Mouse (Mus musculus) neural tube, embryonic 15.5 days (tissue): ENCODE measurements at regions not wholly inside any gene's neighbourhood (a gene's known extent, or its start where the extent isn't known, plus 50 kb on each side); places are given as distances from the start of the nearest gene placed in this dataset.

Source experiments
- ATAC-seq: fragments of 200-750 bp; cut with Nextera tagmentation; 2 replicates; pipeline ENCODE4 v1.8.0; 2017; ENCODE audit warnings: mild to moderate bottlenecking, moderate TSS enrichment, moderate library complexity; ENCODE audit not compliant: low FRiP score
- H3K27ac ChIP-seq: fragments of 300-500 bp; sonication (generic); replicated peaks from 2 replicates; pipeline ENCODE4 v1.5.1; 2015; ENCODE audit warnings: mild to moderate bottlenecking, inconsistent platforms
- H3K27me3 ChIP-seq: fragments of 300-500 bp; sonication (generic); replicated peaks from 2 replicates; pipeline ENCODE4 v1.6.1; 2015; ENCODE audit warnings: inconsistent platforms
- H3K36me3 ChIP-seq: fragments of 300-500 bp; sonication (generic); 2 replicates; pipeline ENCODE4 v1.6.1; 2015; ENCODE audit warnings: inconsistent platforms
- H3K4me1 ChIP-seq: fragments of 300-500 bp; sonication (generic); 2 replicates; pipeline ENCODE4 v1.6.1; 2015; ENCODE audit warnings: inconsistent platforms
- H3K4me2 ChIP-seq: fragments of 300-500 bp; sonication (generic); 2 replicates; pipeline ENCODE4 v1.6.1; 2015; ENCODE audit warnings: inconsistent platforms, mild to moderate bottlenecking, moderate library complexity
- H3K4me3 ChIP-seq: fragments of 300-500 bp; sonication (generic); replicated peaks from 2 replicates; pipeline ENCODE4 v1.5.1; 2015; ENCODE audit warnings: mild to moderate bottlenecking, inconsistent platforms
- H3K9ac ChIP-seq: fragments of 300-500 bp; sonication (generic); replicated peaks from 2 replicates; pipeline ENCODE4 v1.6.1; 2015; ENCODE audit warnings: mild to moderate bottlenecking, inconsistent platforms
- H3K9me3 ChIP-seq: fragments of 300-500 bp; sonication (generic); replicated peaks from 2 replicates; pipeline ENCODE4 v1.6.1; 2016; ENCODE audit warnings: inconsistent platforms
- WGBS: fragments of 180-500 bp; shearing (Covaris S2); methylation state at CpG from one replicate; pipeline ENCODE4 v1.1.7; 2015; ENCODE audit warnings: mixed read lengths; 5-methylcytosine and 5-hydroxymethylcytosine counted together

- no peak for ATAC-seq
Measured at GRCm38 (mm10) chr7:71541467-71541866, 190.2 kb upstream of the Gm10295 start.

GRCm38 (mm10) chr7:71533109-71533508 is 181.8 kb upstream of the Gm10295 start:
- no peak overlapping the region for H3K4me2 ChIP-seq
- H3K4me1 ChIP-seq, result no peaks in the 10 kb centered on the region
- H3K27me3 ChIP-seq, result no peaks in the 10 kb centered on the region
- H3K36me3 ChIP-seq, result no peaks in the 10 kb centered on the region
- no peak; the same call in 1 of the 2 replicates for ATAC-seq
- H3K9me3 ChIP-seq, result no peaks in the 10 kb centered on the region
- no peak overlapping the region for H3K4me3 ChIP-seq
- H3K27ac ChIP-seq, result no peak overlapping the region
- H3K9ac ChIP-seq, result no peak overlapping the region
- WGBS, result 25% methylated on average over 5 of the region's 5 CpGs

More at GRCm38 (mm10) chr7:71541467-71541866, 190.2 kb upstream of the Gm10295 start:
- no peak overlapping the region for H3K4me2 ChIP-seq
- no peak overlapping the region for H3K27ac ChIP-seq
- no peaks in the 10 kb centered on the region for H3K4me1 ChIP-seq
- H3K9me3 ChIP-seq, result no peaks in the 10 kb centered on the region
- H3K9ac ChIP-seq, result no peak overlapping the region
- 58% methylated on average over 2 of the region's 2 CpGs for WGBS
- H3K36me3 ChIP-seq, result no peaks in the 10 kb centered on the region
- no peak overlapping the region for H3K4me3 ChIP-seq
- H3K27me3 ChIP-seq, result no peaks in the 10 kb centered on the region

GRCm38 (mm10) chr7:71531496-71531895 is 180.2 kb upstream of the Gm10295 start:
- Histone ChIP-seq H3K4me2 (no peak overlapping the region), H3K4me1 (no peaks in the 10 kb centered on the region), H3K4me3 (no peak overlapping the region), H3K36me3 (no peaks in the 10 kb centered on the region), H3K27me3 (no peaks in the 10 kb centered on the region), H3K9ac (no peak overlapping the region), H3K27ac (no peak overlapping the region), H3K9me3 (no peaks in the 10 kb centered on the region)
- 50% methylated on average over 6 of the region's 6 CpGs for WGBS
- ATAC-seq, result no peak

- no peaks in the 10 kb centered on the region for H3K4me1 ChIP-seq
- H3K9me3 ChIP-seq, result no peaks in the 10 kb centered on the region
- WGBS, result 83% methylated on average over 4 of the region's 4 CpGs
- H3K27me3 ChIP-seq, result no peaks in the 10 kb centered on the region
- H3K36me3 ChIP-seq, result no peaks in the 10 kb centered on the region
- H3K4me2 ChIP-seq, result no peak overlapping the region
- no peak overlapping the region for H3K27ac ChIP-seq
- H3K4me3 ChIP-seq, result no peak overlapping the region
- ATAC-seq, result no peak
- no peak overlapping the region for H3K9ac ChIP-seq
Measured at GRCm38 (mm10) chr7:71530922-71531321, 179.6 kb upstream of the Gm10295 start.

- H3K36me3 ChIP-seq, result no peaks in the 10 kb centered on the region
- H3K4me3 ChIP-seq, result no peak overlapping the region
- H3K27me3 ChIP-seq, result no peaks in the 10 kb centered on the region
- no peak for ATAC-seq
- no peak overlapping the region for H3K4me2 ChIP-seq
- no peak overlapping the region for H3K27ac ChIP-seq
- no peaks in the 10 kb centered on the region for H3K4me1 ChIP-seq
- 78% methylated on average over 2 of the region's 2 CpGs for WGBS
- H3K9me3 ChIP-seq, result no peaks in the 10 kb centered on the region
- no peak overlapping the region for H3K9ac ChIP-seq
Measured at GRCm38 (mm10) chr7:71526152-71526551, 174.9 kb upstream of the Gm10295 start.

- ATAC-seq, result no peak
- H3K4me3 ChIP-seq, result no peak overlapping the region
- H3K27ac ChIP-seq, result no peak overlapping the region
- no peaks in the 10 kb centered on the region for H3K4me1 ChIP-seq
- no peaks in the 10 kb centered on the region for H3K27me3 ChIP-seq
- no peaks in the 10 kb centered on the region for H3K36me3 ChIP-seq
- H3K9ac ChIP-seq, result no peak overlapping the region
- H3K9me3 ChIP-seq, result no peaks in the 10 kb centered on the region
- H3K4me2 ChIP-seq, result no peak overlapping the region
Measured at GRCm38 (mm10) chr7:71524577-71525126, 173.4 kb upstream of the Gm10295 start.

- Histone ChIP-seq H3K4me1 (no peaks in the 10 kb centered on the region), H3K4me2 (no peak overlapping the region), H3K27me3 (no peaks in the 10 kb centered on the region), H3K9ac (no peak overlapping the region), H3K4me3 (no peak overlapping the region), H3K36me3 (no peaks in the 10 kb centered on the region), H3K9me3 (no peaks in the 10 kb centered on the region), H3K27ac (no peak overlapping the region)
- WGBS, result 82% methylated on average over 2 of the region's 2 CpGs
- ATAC-seq, result no peak
Measured at GRCm38 (mm10) chr7:71524119-71524518, 172.8 kb upstream of the Gm10295 start.

GRCm38 (mm10) chr7:71507379-71507778 is 156.1 kb upstream of the Gm10295 start:
- Histone ChIP-seq H3K27ac (no peak overlapping the region), H3K36me3 (no peaks in the 10 kb centered on the region), H3K4me2 (no peak overlapping the region), H3K4me3 (no peak overlapping the region), H3K4me1 (no peaks in the 10 kb centered on the region), H3K9ac (no peak overlapping the region), H3K9me3 (no peaks in the 10 kb centered on the region), H3K27me3 (no peaks in the 10 kb centered on the region)
- no peak for ATAC-seq
- 52% methylated on average over 3 of the region's 3 CpGs for WGBS

GRCm38 (mm10) chr7:71500719-71501118 is 149.4 kb upstream of the Gm10295 start:
- Histone ChIP-seq H3K4me3 (no peak overlapping the region), H3K4me1 (no peaks in the 10 kb centered on the region), H3K27ac (no peak overlapping the region), H3K4me2 (no peak overlapping the region), H3K27me3 (no peaks in the 10 kb centered on the region), H3K36me3 (no peaks in the 10 kb centered on the region), H3K9me3 (no peaks in the 10 kb centered on the region), H3K9ac (no peak overlapping the region)
- 27% methylated on average over 6 of the region's 6 CpGs for WGBS
- ATAC-seq, result no peak

- H3K9me3 ChIP-seq, result no peaks in the 10 kb centered on the region
- ATAC-seq, result no peak
- H3K4me2 ChIP-seq, result no peak overlapping the region
- WGBS, result 55% methylated on average over 7 of the region's 7 CpGs
- H3K36me3 ChIP-seq, result no peaks in the 10 kb centered on the region
- no peak overlapping the region for H3K27ac ChIP-seq
- no peak overlapping the region for H3K9ac ChIP-seq
- no peaks in the 10 kb centered on the region for H3K27me3 ChIP-seq
- no peaks in the 10 kb centered on the region for H3K4me1 ChIP-seq
- H3K4me3 ChIP-seq, result no peak overlapping the region
Measured at GRCm38 (mm10) chr7:71498123-71498522, 146.8 kb upstream of the Gm10295 start.

- H3K27me3 ChIP-seq, result no peaks in the 10 kb centered on the region
- H3K9ac ChIP-seq, result no peak overlapping the region
- no peaks in the 10 kb centered on the region for H3K36me3 ChIP-seq
- no peak for ATAC-seq
- no peak overlapping the region for H3K27ac ChIP-seq
- 65% methylated on average over 4 of the region's 4 CpGs for WGBS
- H3K4me2 ChIP-seq, result no peak overlapping the region
- no peak overlapping the region for H3K4me3 ChIP-seq
- no peaks in the 10 kb centered on the region for H3K9me3 ChIP-seq
- no peaks in the 10 kb centered on the region for H3K4me1 ChIP-seq
Measured at GRCm38 (mm10) chr7:71491128-71491527, 139.8 kb upstream of the Gm10295 start.

- ATAC-seq, result no peak
- no peaks in the 10 kb centered on the region for H3K4me1 ChIP-seq
- H3K27me3 ChIP-seq, result no peaks in the 10 kb centered on the region
- no peak overlapping the region for H3K27ac ChIP-seq
- no peaks in the 10 kb centered on the region for H3K36me3 ChIP-seq
- H3K4me3 ChIP-seq, result no peak overlapping the region
- 92% methylated on average over 7 of the region's 7 CpGs for WGBS
- H3K9ac ChIP-seq, result no peak overlapping the region
- no peak overlapping the region for H3K4me2 ChIP-seq
- no peaks in the 10 kb centered on the region for H3K9me3 ChIP-seq
Measured at GRCm38 (mm10) chr7:71488016-71488650, 136.8 kb upstream of the Gm10295 start.
